Mouse (Mus musculus) ES-E14 (cell line): ENCODE measurements at regions not wholly inside any gene's neighbourhood (a gene's known extent, or its start where the extent isn't known, plus 50 kb on each side); places are given as distances from the start of the nearest gene placed in this dataset.

ENCODE experiments used
- DNase-seq: peaks from one replicate; pipeline ENCODE4 v3.0.0-alpha.2; 2013; ENCODE audit warnings: low read depth, low spot score
- H3K27ac ChIP-seq: 2 replicates; pipeline ENCODE4 v1.5.1; 2012; ENCODE audit warnings: low read depth, mild to moderate bottlenecking, low read length, moderate library complexity, mixed read lengths; ENCODE audit not compliant: poor library complexity, insufficient read depth, severe bottlenecking
- H3K36me3 ChIP-seq: 2 replicates; pipeline ENCODE4 v1.6.1; 2012; ENCODE audit warnings: mild to moderate bottlenecking, low read length, moderate library complexity, mixed read lengths; ENCODE audit not compliant: control insufficient read depth, poor library complexity, insufficient read depth, severe bottlenecking
- H3K4me1 ChIP-seq, 2 experiments: fragments of 150-350 bp in 1 of 2; sonication (generic) in 1 of 2; 2 replicates each; pipeline ENCODE4 v1.6.1; 2012; ENCODE audit warnings: low read length in 2 of 2, mild to moderate bottlenecking in 1 of 2, mixed read lengths in 1 of 2; ENCODE audit not compliant: control insufficient read depth in 2 of 2, insufficient read depth in 2 of 2, poor library complexity in 1 of 2
- H3K4me3 ChIP-seq, 2 experiments: fragments of 150-350 bp in 1 of 2; sonication (generic) in 1 of 2; 2 replicates each; pipeline ENCODE4 v1.5.1; 2012; ENCODE audit warnings: low read length in 2 of 2, low read depth in 1 of 2, mild to moderate bottlenecking in 1 of 2, mixed read lengths in 1 of 2; ENCODE audit not compliant: insufficient read depth in 1 of 2, poor library complexity in 1 of 2, severe bottlenecking in 1 of 2
- H3K9ac ChIP-seq: 2 replicates; pipeline ENCODE4 v1.6.1; 2012; ENCODE audit warnings: low read depth, mild to moderate bottlenecking, low read length, mixed read lengths; ENCODE audit not compliant: poor library complexity, insufficient read depth, severe bottlenecking
- H3K9me3 ChIP-seq: fragments of 150-350 bp; sonication (generic); 2 replicates; pipeline ENCODE4 v1.6.1; 2012; ENCODE audit warnings: low read depth, mild to moderate bottlenecking, low read length; ENCODE audit not compliant: control insufficient read depth, insufficient read depth
- CHD2 ChIP-seq: IDR thresholded peaks from 2 replicates; pipeline ENCODE4 v1.6.1; 2014; ENCODE audit warnings: mild to moderate bottlenecking, low read depth, low read length, inconsistent platforms
- HCFC1 ChIP-seq: IDR thresholded peaks from 2 replicates; pipeline ENCODE4 v1.6.1; 2012; ENCODE audit warnings: low read length, inconsistent platforms, borderline replicate concordance; ENCODE audit not compliant: insufficient read depth
- MAFK ChIP-seq: IDR thresholded peaks from 2 replicates; pipeline ENCODE4 v1.6.1; 2014; ENCODE audit warnings: mild to moderate bottlenecking, low read depth, low read length, inconsistent platforms; ENCODE audit not compliant: insufficient read depth
- ZC3H11A ChIP-seq: IDR thresholded peaks from 2 replicates; pipeline ENCODE4 v1.6.1; 2012; ENCODE audit warnings: low read depth, mild to moderate bottlenecking, inconsistent platforms, low read length, borderline replicate concordance
- ZNF384 ChIP-seq: IDR thresholded peaks from 2 replicates; pipeline ENCODE4 v1.6.1; 2012; ENCODE audit warnings: low read depth, low read length, inconsistent platforms
- in situ Hi-C, 2 experiments: fragments of 600-800 bp; cut with MboI; formaldehyde crosslinking; loops; one replicate each; pipeline ENCODE4 v1.15.1; 2025; ENCODE audit warnings: low sequenced_read_pairs in 2 of 2, inconsistent platforms in 1 of 2; ENCODE audit not compliant: unreplicated experiment in 2 of 2

- H3K4me3 ChIP-seq = no peak overlapping the region
- in situ Hi-C loops = no loop called here
- H3K9ac ChIP-seq = no peak overlapping the region
- H3K36me3 ChIP-seq = no peaks in the 10 kb centered on the region
- no peak for DNase-seq
- TF ChIP-seq ZC3H11A (no peak), ZNF384 (no peak), CHD2 (no peak), MAFK (no peak), HCFC1 (no peak)
- H3K9me3 ChIP-seq = no peaks in the 10 kb centered on the region
- no peak overlapping the region for H3K27ac ChIP-seq
- no peaks in the 10 kb centered on the region for H3K4me1 ChIP-seq
Observed at GRCm38 (mm10) chr5:119325681-119326255, 344.7 kb upstream of the Tbx3 start.

GRCm38 (mm10) chr5:119326895-119327294 is 343.6 kb upstream of the Tbx3 start:
- in situ Hi-C loops = no loop called here
- no peak overlapping the region for H3K9ac ChIP-seq
- H3K9me3 ChIP-seq = no peaks in the 10 kb centered on the region
- no peak for DNase-seq
- no peaks in the 10 kb centered on the region for H3K4me1 ChIP-seq
- TF ChIP-seq HCFC1 (no peak), MAFK (no peak), ZC3H11A (no peak), ZNF384 (no peak)
- no peak overlapping the region for H3K27ac ChIP-seq
- H3K4me3 ChIP-seq = no peak overlapping the region
- H3K36me3 ChIP-seq = no peaks in the 10 kb centered on the region

GRCm38 (mm10) chr5:119328971-119329370 is 341.5 kb upstream of the Tbx3 start:
- Histone ChIP-seq H3K36me3 (no peaks in the 10 kb centered on the region), H3K9me3 (no peaks in the 10 kb centered on the region), H3K27ac (no peak overlapping the region), H3K9ac (no peak overlapping the region), H3K4me1 (no peaks in the 10 kb centered on the region), H3K4me3 (no peak overlapping the region)
- TF ChIP-seq MAFK = no peak
- TF ChIP-seq CHD2 = no peak
- no peak for TF ChIP-seq ZC3H11A
- TF ChIP-seq HCFC1 = no peak
- TF ChIP-seq ZNF384 = no peak
- in situ Hi-C loops = no loop called here
- no peak for DNase-seq

GRCm38 (mm10) chr5:119329371-119329770 is 341.1 kb upstream of the Tbx3 start:
- Histone ChIP-seq H3K4me1 (no peaks in the 10 kb centered on the region), H3K36me3 (no peaks in the 10 kb centered on the region), H3K9me3 (no peaks in the 10 kb centered on the region), H3K9ac (no peak overlapping the region), H3K27ac (no peak overlapping the region), H3K4me3 (no peak overlapping the region)
- no peak for DNase-seq
- in situ Hi-C loops = no loop called here
- TF ChIP-seq MAFK (no peak), ZC3H11A (no peak), CHD2 (no peak), HCFC1 (no peak), ZNF384 (no peak)

- H3K9me3 ChIP-seq = no peaks in the 10 kb centered on the region
- in situ Hi-C loops = no loop called here
- DNase-seq = no peak
Observed at GRCm38 (mm10) chr5:119329860-119330259, 340.6 kb upstream of the Tbx3 start.

More at GRCm38 (mm10) chr5:119329860-119330259, 340.6 kb upstream of the Tbx3 start:
- TF ChIP-seq CHD2 (no peak), ZC3H11A (no peak), HCFC1 (no peak), ZNF384 (no peak), MAFK (no peak)
- H3K27ac ChIP-seq = no peak overlapping the region
- no peak overlapping the region for H3K9ac ChIP-seq
- no peaks in the 10 kb centered on the region for H3K36me3 ChIP-seq
- H3K4me1 ChIP-seq = no peaks in the 10 kb centered on the region
- no peak overlapping the region for H3K4me3 ChIP-seq
